Mouse (Mus musculus): ENCODE measurements around the gene Prom1. TPM values are rescaled to one million over a fixed set of nuclear protein-coding genes. Genes with fewer than 3 reads are reported as not detected.

The Prom1 gene
- polyA plus RNA-seq, 1 experiment = 18.4 TPM

DNA sequence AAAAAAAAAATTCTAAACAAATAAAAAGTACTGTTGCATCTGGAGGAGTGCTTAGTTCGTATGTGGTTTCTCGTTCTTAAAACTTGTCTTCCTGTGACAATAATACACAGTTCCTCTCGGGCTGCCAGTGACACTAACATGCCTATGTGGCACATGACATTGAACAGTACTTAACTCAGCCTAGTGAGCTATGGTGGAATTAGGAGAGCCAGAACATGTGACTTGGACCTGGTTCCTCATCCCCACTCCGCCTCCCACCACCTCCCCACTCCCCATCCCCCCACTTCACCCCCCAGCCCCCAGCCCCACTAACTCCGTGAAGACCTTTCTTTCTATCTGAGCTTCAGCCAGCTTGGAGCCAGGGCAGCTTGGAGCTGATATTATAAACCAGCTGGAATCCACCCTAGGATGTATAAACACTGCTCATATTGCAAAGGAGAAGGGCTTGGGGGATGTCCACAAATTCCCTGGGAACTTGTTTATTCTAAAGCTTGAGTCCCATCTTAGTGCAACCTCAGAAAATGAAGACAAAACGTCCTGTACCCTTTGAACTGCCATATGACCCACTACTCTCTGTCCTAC lies 52.3 kb downstream of the Prom1 start:
- TF ChIP-seq POLR2A (IDR thresholded peaks at IDR 0.05; ENCODE audit: extremely low read depth, insufficient read depth, low read length) = no peak
- TF ChIP-seq CTCF (IDR thresholded peaks at IDR 0.05; ENCODE audit: extremely low read depth, insufficient read depth, low read length) = no peak
- no peak overlapping the region for H3K4me3 ChIP-seq (ENCODE audit: insufficient read depth, low read length)
- H3K4me1 ChIP-seq (ENCODE audit: control insufficient read depth, insufficient read depth, low read length) = no peaks in the 10 kb centered on the region
- no peak overlapping the region for H3K27ac ChIP-seq (ENCODE audit: insufficient read depth, low read length)

DNA sequence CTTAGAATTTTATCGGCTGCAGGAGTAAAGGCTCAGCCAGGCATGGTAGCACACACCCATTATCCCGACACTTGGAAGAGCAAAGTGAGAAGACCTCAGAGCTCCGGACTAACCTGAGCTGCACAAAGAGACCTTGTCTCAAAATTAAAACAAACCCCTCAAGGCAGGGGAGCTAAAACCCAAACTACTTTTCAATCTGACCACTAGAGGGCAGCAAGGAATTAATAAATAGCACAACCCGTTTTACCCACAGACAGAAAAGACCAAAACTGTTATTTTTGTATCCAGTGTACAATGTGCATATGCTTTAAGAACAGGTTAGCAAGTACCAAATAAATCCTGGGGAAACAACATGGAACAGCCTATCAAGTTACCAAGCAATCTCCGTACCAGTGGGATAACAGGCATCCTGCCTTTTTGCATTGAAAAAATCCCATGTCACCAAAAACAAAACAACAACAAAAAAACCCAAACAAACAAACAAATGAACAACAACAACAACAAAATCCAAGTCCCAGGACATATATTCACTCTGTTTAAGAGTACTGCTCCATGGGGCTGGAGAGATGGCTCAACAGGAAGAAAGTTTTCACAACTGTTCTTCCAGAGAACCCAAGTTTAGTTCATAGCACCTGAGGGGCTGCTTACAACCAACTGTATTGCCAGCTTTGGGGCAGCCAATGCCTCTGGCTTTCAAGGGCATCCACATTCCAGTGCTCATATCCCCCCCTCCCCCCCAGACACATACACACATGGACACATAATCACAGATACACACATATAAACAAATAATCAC lies 53.1 kb downstream of the Prom1 start:
- H3K4me1 ChIP-seq (ENCODE audit: control insufficient read depth, insufficient read depth, low read length) = no peaks in the 10 kb centered on the region
- TF ChIP-seq POLR2A (IDR thresholded peaks at IDR 0.05; ENCODE audit: extremely low read depth, insufficient read depth, low read length) (no peak), CTCF (IDR thresholded peaks at IDR 0.05; ENCODE audit: extremely low read depth, insufficient read depth, low read length) (peak; percentile 29; the same call in 1 of the 2 replicates)

GRCm38 (mm10) chr5:44041725-44042124 lies 60.1 kb downstream of the Prom1 start:
- H3K27ac ChIP-seq (ENCODE audit: insufficient read depth, low read length) = no peak overlapping the region
- no peak overlapping the region for H3K4me3 ChIP-seq (ENCODE audit: insufficient read depth, low read length)
- TF ChIP-seq POLR2A (IDR thresholded peaks at IDR 0.05; ENCODE audit: extremely low read depth, insufficient read depth, low read length) = no peak
- H3K4me1 ChIP-seq (ENCODE audit: control insufficient read depth, insufficient read depth, low read length) = no peaks in the 10 kb centered on the region

More for the DNA sequence above, 53.1 kb downstream of the Prom1 start:
- Histone ChIP-seq H3K27ac (ENCODE audit: insufficient read depth, low read length) (no peak overlapping the region), H3K4me3 (ENCODE audit: insufficient read depth, low read length) (no peak overlapping the region)

- TF ChIP-seq POLR2A (IDR thresholded peaks at IDR 0.05; ENCODE audit: extremely low read depth, insufficient read depth, low read length) = no peak
- TF ChIP-seq CTCF (IDR thresholded peaks at IDR 0.05; ENCODE audit: extremely low read depth, insufficient read depth, low read length) = no peak
- Histone ChIP-seq H3K4me1 (ENCODE audit: control insufficient read depth, insufficient read depth, low read length) (no peaks in the 10 kb centered on the region), H3K27ac (ENCODE audit: insufficient read depth, low read length) (no peak overlapping the region), H3K4me3 (ENCODE audit: insufficient read depth, low read length) (no peak overlapping the region)
These were observed 60.8 kb downstream of the Prom1 start for GRCm38 (mm10) chr5:44041056-44041455.

DNA sequence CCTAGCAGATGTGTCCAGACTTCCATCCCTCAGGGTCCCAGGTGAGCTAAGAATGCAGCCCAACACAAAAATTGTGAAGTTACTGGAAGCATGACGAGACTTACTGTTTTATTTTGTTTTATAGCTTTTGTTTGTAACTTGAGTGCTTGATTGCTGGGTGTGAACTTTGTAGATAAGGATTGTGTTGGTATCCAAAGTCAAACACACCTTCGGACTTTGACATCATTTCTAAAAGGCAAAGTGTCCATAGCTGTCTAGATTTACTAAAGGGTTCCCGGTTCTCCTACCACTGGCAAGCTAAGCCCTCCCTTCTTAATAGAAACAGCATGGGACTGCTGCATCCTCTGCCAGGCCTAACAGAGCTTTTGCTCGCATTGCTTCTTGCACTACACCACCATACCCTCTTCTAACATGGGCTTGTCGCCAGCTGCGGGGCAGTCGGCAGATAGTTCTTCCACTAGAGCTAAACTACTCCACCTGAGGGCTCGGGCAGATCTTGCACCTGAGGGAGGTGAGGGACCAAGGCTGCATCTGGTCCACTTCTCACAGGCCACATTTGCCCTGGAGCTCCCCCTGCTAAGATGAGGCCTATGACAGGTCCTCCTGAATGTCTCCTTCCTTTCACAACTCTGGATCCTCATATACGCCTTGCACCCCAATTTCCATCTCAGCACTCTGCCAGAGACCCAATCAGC lies 103.4 kb downstream of the Prom1 start:
- no peak for TF ChIP-seq POLR2A (IDR thresholded peaks at IDR 0.05; ENCODE audit: extremely low read depth, insufficient read depth, low read length)
- TF ChIP-seq CTCF (IDR thresholded peaks at IDR 0.05; ENCODE audit: extremely low read depth, insufficient read depth, low read length) = no peak
- Histone ChIP-seq H3K27ac (ENCODE audit: insufficient read depth, low read length) (no peak overlapping the region), H3K4me1 (ENCODE audit: control insufficient read depth, insufficient read depth, low read length) (no peaks in the 10 kb centered on the region), H3K4me3 (ENCODE audit: insufficient read depth, low read length) (no peak overlapping the region)

DNA sequence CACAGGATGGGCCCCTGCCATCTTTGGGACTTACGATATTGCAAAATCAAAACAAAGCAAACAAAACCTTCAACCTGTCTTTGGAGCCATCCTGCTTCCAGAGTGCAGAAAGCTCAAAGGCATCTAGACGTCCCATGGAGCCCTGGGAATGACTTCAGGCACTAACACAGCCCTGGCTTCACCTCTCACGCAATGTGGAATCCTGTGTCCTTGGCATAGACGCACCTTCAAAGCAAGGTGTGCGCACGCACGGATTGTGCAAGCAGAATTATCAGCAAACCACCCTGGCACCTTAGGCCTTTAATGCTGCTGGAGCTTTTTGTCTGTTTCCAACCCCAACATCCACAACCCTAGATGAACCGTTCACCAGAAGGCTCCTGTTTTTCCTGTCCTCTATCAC lies 104.2 kb downstream of the Prom1 start:
- no peaks in the 10 kb centered on the region for H3K4me1 ChIP-seq (ENCODE audit: control insufficient read depth, insufficient read depth, low read length)
- no peak overlapping the region for H3K4me3 ChIP-seq (ENCODE audit: insufficient read depth, low read length)
- TF ChIP-seq POLR2A (IDR thresholded peaks at IDR 0.05; ENCODE audit: extremely low read depth, insufficient read depth, low read length) (no peak), CTCF (IDR thresholded peaks at IDR 0.05; ENCODE audit: extremely low read depth, insufficient read depth, low read length) (no peak)
- H3K27ac ChIP-seq (ENCODE audit: insufficient read depth, low read length) = no peak overlapping the region

DNA sequence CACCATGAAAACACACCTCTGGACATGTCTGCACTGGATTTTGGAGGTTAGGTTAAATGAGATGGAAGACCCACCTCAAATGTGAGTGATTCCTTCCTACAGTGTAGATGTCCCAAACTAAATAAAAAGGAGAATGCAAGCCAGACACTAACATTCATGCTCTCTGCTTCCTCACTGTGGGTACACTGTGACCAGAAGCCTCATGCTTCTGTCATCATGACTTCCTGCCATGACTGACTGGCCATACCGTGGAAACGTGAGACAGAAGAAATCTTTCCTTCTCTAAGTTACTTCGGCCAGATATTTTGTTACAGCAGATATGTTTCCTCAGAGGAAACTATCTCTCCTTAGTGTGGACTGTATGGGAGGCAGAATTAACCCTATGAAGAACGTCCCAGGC lies 105.7 kb downstream of the Prom1 start:
- H3K27ac ChIP-seq (ENCODE audit: insufficient read depth, low read length) = no peak overlapping the region
- no peak for TF ChIP-seq CTCF (IDR thresholded peaks at IDR 0.05; ENCODE audit: extremely low read depth, insufficient read depth, low read length)
- no peak for TF ChIP-seq POLR2A (IDR thresholded peaks at IDR 0.05; ENCODE audit: extremely low read depth, insufficient read depth, low read length)
- no peak overlapping the region for H3K4me3 ChIP-seq (ENCODE audit: insufficient read depth, low read length)
- no peaks in the 10 kb centered on the region for H3K4me1 ChIP-seq (ENCODE audit: control insufficient read depth, insufficient read depth, low read length)

GRCm38 (mm10) chr5:43994981-43995380 lies 106.9 kb downstream of the Prom1 start:
- no peak overlapping the region for H3K27ac ChIP-seq (ENCODE audit: insufficient read depth, low read length)
- H3K4me1 ChIP-seq (ENCODE audit: control insufficient read depth, insufficient read depth, low read length) = no peaks in the 10 kb centered on the region
- no peak overlapping the region for H3K4me3 ChIP-seq (ENCODE audit: insufficient read depth, low read length)
- no peak for TF ChIP-seq POLR2A (IDR thresholded peaks at IDR 0.05; ENCODE audit: extremely low read depth, insufficient read depth, low read length)
- no peak for TF ChIP-seq CTCF (IDR thresholded peaks at IDR 0.05; ENCODE audit: extremely low read depth, insufficient read depth, low read length)

- H3K4me3 ChIP-seq (ENCODE audit: insufficient read depth, low read length) = no peak overlapping the region
- H3K27ac ChIP-seq (ENCODE audit: insufficient read depth, low read length) = no peak overlapping the region
- peak; percentile 62 for TF ChIP-seq CTCF (IDR thresholded peaks at IDR 0.05; ENCODE audit: extremely low read depth, insufficient read depth, low read length)
- no peak for TF ChIP-seq POLR2A (IDR thresholded peaks at IDR 0.05; ENCODE audit: extremely low read depth, insufficient read depth, low read length)
- H3K4me1 ChIP-seq (ENCODE audit: control insufficient read depth, insufficient read depth, low read length) = no peaks in the 10 kb centered on the region
These were observed 111.5 kb downstream of the Prom1 start for GRCm38 (mm10) chr5:43990316-43990715.

Measured in cortical plate, adult 2 months (tissue).